Mouse (Mus musculus) embryo, embryonic 9.5 days (tissue): ENCODE measurements around the gene Dlgap3.

ENCODE experiments used
- DNase-seq: peaks from one replicate; pipeline ENCODE4 v3.0.0-alpha.2; 2017; ENCODE audit errors: extremely low spot score

The Dlgap3 gene

GRCm38 (mm10) chr4:127168914-127169345 is at the start of gene Dlgap3:
Dlgap3 (plus strand) TSS chr4:127169204.
- DNase-seq, result peak; percentile 36

GRCm38 (mm10) chr4:127123391-127123790 is 45.6 kb upstream of the Dlgap3 start, which contains the start of gene Tmem35b:
Tmem35b (plus strand) TSS chr4:127123691.
- no peak for DNase-seq

- DNase-seq, result no peak
Observed at GRCm38 (mm10) chr4:127124331-127124730, 44.7 kb upstream of the Dlgap3 start.

DNA sequence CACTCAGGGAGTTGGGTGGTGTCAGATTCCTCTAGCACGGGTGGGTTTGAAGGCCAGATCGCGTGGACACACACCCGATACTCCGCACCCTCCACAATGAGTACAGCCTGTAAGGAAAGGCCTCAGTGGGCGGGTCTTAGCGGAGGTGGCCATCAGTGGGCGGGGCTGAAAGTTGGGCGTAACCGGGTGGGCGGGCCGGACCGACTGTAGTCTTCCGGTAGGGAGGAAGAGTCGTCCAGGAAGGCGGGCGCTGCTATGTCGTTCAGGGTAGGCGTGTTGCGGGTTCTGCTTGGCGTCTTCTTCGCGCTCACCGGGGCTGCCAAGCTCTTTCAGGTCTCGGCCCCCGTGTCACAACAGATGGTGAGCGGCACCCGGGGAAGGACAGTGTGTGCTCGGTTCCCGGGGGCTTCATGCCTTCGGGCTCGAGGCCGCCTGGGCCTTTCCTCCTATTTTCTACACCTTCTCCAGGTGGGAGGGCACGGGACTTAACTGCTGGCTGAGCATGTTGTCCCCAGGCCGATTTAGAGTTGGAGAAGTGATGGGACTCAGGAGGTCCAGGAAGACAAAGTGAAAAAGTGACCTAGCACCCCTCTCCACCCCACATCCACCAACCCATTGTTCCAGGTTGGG is 43.1 kb upstream of the Dlgap3 start:
- DNase-seq, result peak; percentile 93

- no peak for DNase-seq
Observed at GRCm38 (mm10) chr4:127134687-127135086, 34.3 kb upstream of the Dlgap3 start.

DNA sequence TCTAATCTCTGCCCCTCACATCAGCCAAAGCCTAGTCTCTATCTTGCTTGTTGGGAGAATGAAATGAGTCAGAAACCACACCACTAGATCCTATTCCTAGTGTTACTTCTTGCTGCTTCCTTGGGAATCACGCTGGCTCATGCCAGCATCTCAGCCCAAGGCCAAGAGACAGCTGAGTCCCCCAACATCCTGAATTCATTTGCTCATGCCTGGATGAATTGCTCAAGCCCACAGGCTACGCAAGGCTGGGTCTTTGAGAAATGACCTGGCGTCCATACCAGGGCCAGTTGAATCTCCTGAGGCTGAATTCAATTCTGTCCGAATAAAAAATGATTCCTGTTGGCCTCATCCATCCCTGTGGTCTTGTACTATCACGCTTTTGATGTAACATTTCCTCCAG is 31.4 kb upstream of the Dlgap3 start:
- no peak for DNase-seq

DNA sequence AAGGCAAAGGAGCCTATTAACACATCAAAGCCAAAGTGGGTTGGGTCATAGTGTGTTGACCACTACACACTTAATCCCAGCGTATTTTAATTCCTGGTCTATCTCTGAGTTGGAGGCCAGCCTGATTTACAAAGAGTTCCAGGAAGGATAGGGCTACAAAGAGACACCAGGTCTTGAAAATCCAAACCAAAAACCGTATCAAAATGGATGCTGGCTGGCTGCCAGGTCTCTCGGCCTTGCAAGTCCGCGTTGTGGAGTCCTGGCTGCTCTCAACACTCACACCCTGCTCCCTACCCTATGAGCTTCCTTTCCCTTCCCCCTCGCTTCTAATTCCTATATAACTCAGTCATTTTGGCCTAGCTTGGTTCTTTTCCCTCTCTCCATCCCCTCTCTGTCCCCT is 30.5 kb upstream of the Dlgap3 start:
- no peak for DNase-seq

DNA sequence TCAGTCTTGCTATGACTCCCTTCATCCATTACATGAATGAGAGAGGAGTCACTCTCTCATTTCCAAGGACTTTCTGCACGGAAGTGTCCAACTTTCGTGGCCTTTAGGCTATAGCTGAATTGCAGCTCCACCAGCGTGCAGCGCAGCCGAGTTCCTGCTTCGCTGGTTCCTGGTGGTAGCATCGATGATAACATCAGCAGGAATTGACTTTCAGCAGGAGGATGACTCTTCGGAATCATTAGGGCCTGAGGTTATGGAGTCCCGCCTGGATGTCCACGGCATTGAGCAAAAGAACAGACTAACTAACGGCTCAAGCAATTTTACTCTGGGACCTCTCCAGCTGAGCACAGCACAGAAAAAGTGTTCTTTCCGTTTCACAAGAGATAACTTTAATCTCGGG is 19.0 kb upstream of the Dlgap3 start:
- no peak for DNase-seq

DNA sequence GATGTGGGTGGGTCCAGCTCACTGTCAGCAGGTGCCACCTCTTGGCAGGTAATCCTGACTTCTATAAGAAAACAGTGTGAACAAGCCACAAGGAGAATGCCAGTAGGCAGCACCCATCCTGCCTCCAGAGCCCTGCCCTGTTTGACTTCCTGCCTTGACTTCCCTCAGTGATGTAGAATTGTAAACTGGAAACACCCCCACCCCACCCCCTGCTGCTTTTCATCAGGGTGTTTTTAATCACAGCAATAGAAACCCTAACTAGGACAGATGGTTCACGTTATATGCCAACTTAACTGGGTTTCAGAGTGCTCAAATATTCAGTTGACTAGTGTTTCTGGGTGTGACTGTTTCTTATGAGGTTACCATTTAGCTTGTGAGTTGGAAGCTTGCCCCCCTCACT is 15.7 kb upstream of the Dlgap3 start:
- DNase-seq, result no peak

DNA sequence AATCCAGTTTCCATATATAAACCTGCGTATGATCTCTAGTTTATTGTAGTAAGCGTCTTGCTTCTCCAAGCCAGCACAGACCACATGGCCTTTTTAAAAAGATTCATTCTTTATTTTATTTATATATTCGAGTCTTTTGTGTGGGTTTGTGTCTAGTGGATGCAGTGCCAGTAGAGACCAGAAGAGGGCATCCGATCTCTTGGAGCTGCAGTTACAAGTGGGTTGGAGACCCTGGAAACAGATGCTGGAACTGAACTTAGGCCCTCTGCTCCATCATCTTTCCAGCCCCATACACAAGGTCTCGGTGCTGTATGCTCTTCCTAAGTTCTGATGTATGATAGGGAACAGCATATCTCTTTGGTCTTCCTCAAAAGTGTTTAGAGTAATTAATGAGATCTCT is 13.2 kb upstream of the Dlgap3 start:
- DNase-seq, result no peak

DNA sequence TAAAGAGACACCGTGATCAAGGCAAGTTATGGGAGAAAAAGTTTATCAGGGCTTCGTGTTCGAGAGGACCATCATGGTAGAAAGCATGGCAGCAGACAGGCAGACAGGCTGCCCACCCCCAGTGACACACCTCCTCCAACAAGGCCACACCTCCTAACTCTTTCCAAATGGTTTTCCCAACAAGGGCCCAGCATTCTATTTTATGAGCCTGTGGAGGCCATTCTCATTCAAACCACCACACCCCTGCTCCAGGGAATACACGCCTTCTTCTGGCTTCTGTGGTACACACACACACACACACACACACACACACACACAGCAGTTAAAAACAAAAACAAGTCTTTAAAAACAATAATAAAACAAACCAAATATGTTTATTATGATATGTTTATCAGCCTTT is 11.3 kb upstream of the Dlgap3 start:
- no peak for DNase-seq

DNA sequence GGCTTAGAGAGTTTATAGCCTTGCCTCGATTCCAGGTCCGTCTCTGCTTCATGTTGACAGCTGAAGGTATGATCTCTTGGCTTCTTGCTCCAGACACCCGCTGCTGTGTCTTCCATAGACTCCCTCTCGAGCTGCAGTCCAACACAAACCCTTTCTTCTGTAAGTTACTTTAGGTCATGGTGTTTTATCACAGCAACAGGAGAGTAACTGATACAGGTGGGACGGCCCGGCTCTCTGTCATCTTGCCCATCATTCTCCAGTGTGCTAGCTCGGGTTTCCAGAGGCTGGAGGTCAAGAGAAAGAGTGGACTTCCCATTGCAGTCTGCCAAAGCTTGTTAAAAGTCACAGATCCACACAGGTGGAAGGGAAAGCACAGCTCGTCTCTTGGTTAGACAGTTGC is 5.1 kb upstream of the Dlgap3 start:
- DNase-seq, result no peak

- DNase-seq, result no peak
Observed at GRCm38 (mm10) chr4:127167096-127167495, 1.9 kb upstream of the Dlgap3 start.

DNA sequence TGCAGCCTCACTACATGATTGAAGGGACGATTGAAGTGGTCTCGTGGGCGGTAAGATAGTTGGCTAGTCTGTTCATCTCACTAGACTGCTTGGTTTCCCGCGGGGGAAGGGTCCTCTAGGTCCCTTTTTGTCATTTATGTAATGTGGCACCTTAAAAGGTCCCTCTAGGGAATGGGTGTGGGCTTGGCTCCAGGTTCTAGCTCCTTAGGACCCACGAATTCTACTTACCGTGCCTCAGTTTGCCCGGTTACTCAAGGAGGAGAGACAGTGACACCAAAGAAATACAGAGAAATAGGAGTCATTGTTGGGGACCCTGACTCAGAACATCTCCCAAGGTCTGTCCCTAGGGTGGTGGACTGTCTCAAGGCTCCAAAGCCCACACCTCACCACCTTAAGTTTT is 1.3 kb upstream of the Dlgap3 start:
- no peak for DNase-seq

DNA sequence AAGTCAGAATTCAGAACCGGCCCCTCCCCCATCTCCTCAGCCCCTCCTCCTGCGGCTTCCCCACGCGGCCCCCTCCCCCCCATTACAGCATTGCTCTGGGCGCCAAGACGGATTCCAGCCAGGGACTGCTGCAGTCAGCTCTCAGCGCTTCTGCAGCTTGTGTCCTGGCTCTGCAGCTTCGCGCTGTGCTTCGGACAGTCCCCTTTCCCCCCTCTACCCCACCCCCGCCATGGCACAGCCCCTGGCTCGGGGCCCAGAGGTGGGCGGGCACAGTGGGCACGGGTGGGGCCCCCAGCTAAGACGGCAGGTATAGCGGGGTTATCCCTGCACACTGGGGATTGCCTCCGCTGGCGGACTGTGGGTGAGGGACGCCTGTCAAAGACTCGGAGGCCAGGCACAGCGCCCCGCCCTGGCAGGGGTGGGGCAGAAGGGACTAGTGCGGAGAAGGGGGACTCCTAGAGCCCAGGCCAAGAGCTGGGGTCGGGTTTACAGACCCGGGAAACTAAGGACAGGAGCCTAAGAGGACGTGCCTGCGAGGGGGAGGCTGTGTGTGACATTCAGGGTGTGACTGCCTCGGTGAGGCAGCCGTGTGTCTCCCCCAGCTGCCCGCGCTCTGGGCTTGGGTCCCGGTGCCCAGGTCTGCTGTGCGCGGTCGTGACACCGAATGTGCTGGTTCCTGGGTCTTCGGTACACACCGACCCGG is 642 bp upstream of the Dlgap3 start:
- peak; percentile 68 for DNase-seq

- peak; percentile 38 for DNase-seq
Observed at GRCm38 (mm10) chr4:127169346-127170221, 580 bp downstream of the Dlgap3 start.

- no peak for DNase-seq
Observed at GRCm38 (mm10) chr4:127170866-127171265, 1.9 kb downstream of the Dlgap3 start.

- no peak for DNase-seq
Observed at GRCm38 (mm10) chr4:127171341-127171905, 2.4 kb downstream of the Dlgap3 start.

DNA sequence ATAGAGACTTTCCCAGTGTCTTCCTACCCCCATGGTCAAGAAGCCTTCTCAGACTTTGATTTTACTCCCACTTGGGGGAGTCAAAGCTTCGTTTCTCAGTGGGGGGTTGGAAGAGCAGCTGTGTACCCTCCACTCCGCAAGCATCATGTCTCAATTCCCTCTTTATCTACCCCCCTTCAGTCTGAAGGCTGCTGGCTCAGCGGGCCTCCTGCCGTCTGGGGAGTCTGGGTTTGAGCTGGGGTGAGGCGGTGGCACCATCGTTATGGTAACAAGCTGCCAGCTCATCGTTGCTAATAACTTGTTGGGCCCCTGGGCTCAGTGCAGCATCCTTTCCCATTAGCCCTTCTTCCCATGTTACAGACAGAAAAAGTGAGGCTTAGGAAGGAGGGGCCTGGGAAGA is 3.1 kb downstream of the Dlgap3 start:
- no peak for DNase-seq

GRCm38 (mm10) chr4:127172614-127173013 is 3.6 kb downstream of the Dlgap3 start:
- no peak for DNase-seq

- DNase-seq, result peak; percentile 75
Observed at GRCm38 (mm10) chr4:127173461-127173860, 4.5 kb downstream of the Dlgap3 start.
